Mouse (Mus musculus) bone marrow, adult 2 months (tissue): ENCODE results near the gene Ankrd36. TPM values are rescaled to one million over a fixed set of nuclear protein-coding genes. Genes with fewer than 3 reads are reported as not detected.

Experiments used
- H3K27ac ChIP-seq: fragments of 200-500 bp; 2 replicates; pipeline ENCODE4 v1.5.1; 2012; ENCODE audit warnings: low read depth, mild to moderate bottlenecking, control low read depth, inconsistent platforms, low read length; ENCODE audit not compliant: control insufficient read depth, poor library complexity, insufficient read depth
- H3K4me1 ChIP-seq: fragments of 200-500 bp; 2 replicates; pipeline ENCODE4 v1.6.1; 2011; ENCODE audit warnings: low read length; ENCODE audit not compliant: control insufficient read depth, insufficient read depth
- H3K4me3 ChIP-seq: fragments of 200-500 bp; replicated peaks from 2 replicates; pipeline ENCODE3; 2011; ENCODE audit warnings: mild to moderate bottlenecking, low read depth, low read length, control low read depth; ENCODE audit not compliant: control insufficient read depth
- CTCF ChIP-seq: fragments of 200-500 bp; IDR thresholded peaks from 2 replicates; pipeline ENCODE4 v1.5.1; 2011; ENCODE audit warnings: low read length, control low read depth; ENCODE audit not compliant: control insufficient read depth, insufficient read depth
- POLR2A ChIP-seq: fragments of 200-500 bp; IDR thresholded peaks from 2 replicates; pipeline ENCODE4 v1.6.1; 2011; ENCODE audit warnings: low read depth, mild to moderate bottlenecking, control low read depth, low read length, borderline replicate concordance; ENCODE audit not compliant: control insufficient read depth
- WGBS: fragments of 180-500 bp; shearing (Covaris S2); methylation state at CpG from one replicate; pipeline ENCODE4 v1.1.7; 2018; 5-methylcytosine and 5-hydroxymethylcytosine counted together
- polyA plus RNA-seq: library from polyadenylated mRNA; stranded (reverse); fragments of >200 nt; gene quantifications from 2 replicates; pipeline ENCODE4 v1.2.4, GENCODE M21; 2011; ENCODE audit warnings: low replicate concordance; ENCODE audit not compliant: missing spikeins, insufficient read depth, insufficient read length

Ankrd36 gene
- polyA plus RNA-seq, 1 experiment, result not detected

GRCm38 (mm10) chr11:5715630-5716105, 146.2 kb downstream of the Ankrd36 start, which contains the start of gene Mrps24:
Mrps24 (minus strand) TSS chr11:5715680.
- TF ChIP-seq CTCF (no peak), POLR2A (no peak)
- WGBS, result 94% methylated on average over 14 of the region's 14 CpGs
- H3K4me3 ChIP-seq, result no peak within 1 kb of the TSS
- no peaks in the 10 kb centered on the region for H3K4me1 ChIP-seq
- no peak within 1 kb of the TSS for H3K27ac ChIP-seq

DNA sequence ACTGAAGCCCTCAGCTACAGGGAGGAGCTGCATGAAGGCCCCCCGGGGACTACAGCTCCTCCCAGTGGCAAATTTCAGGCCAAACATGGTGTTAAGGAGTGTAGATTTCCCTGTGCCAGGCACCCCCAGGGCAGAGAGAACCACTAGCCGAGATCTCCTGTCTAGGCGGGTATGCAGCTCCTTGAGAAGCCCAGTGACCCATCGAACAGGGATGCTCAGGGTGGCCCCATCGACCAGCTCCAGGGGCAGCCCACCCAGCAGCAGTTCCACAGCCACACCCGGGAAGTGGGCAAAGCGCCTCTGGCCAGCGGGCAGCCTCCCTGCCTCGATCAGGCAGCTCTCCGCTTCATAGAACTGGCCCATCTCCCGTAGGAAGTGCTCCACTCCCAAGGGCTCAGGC, 146.8 kb downstream of the Ankrd36 start:
- H3K4me3 ChIP-seq, result no peak overlapping the region
- 91% methylated on average over 11 of the region's 11 CpGs for WGBS
- no peak overlapping the region for H3K27ac ChIP-seq
- no peaks in the 10 kb centered on the region for H3K4me1 ChIP-seq
- TF ChIP-seq CTCF, result no peak
- no peak for TF ChIP-seq POLR2A

GRCm38 (mm10) chr11:5716938-5717705, 147.6 kb downstream of the Ankrd36 start:
- TF ChIP-seq CTCF (no peak), POLR2A (no peak)
- Histone ChIP-seq H3K4me1 (no peaks in the 10 kb centered on the region), H3K27ac (no peak overlapping the region), H3K4me3 (no peak overlapping the region)
- 93% methylated on average over 34 of the region's 34 CpGs for WGBS

DNA sequence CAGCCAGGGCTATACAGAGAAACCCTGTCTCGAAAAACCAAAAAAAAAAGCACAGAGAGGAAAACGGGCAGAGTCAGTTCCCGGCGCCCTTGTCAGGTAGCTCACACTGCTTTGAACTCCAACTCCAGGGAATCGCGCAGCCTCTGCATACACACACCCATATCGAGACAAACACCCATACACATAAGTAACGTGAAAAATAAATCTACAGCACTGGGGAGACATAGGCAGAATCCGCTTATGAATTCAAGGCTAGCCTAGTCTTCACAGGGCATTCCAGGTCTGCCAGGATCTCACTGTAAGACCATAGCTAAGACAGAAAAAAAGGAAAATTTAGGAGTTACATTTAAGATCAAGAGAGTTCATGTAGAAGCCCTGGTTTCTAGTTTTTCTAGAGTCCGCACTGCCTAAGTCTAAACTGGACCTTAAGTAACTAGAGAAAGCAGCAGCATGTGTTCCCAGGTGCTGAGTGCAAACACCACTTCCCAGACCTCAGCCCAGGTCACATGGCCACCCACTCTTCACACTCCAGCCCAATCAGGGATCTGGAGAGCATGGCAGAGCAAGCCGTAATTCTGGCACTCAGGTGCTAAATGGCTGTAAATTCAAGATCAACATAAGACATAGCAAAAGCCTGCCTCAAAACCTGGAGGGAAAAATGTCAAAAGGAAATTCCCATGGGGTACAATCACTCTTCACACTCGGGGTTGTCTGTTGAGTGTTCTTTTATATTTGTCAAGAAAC, 149.3 kb downstream of the Ankrd36 start:
- 93% methylated on average over 12 of the region's 12 CpGs for WGBS
- TF ChIP-seq CTCF (no peak), POLR2A (no peak)

GRCm38 (mm10) chr11:5729582-5729981, 160.1 kb downstream of the Ankrd36 start:
- H3K27ac ChIP-seq, result no peak overlapping the region
- no peak overlapping the region for H3K4me3 ChIP-seq
- WGBS, result 70% methylated on average over 9 of the region's 9 CpGs
- TF ChIP-seq POLR2A (no peak), CTCF (no peak)
- no peaks in the 10 kb centered on the region for H3K4me1 ChIP-seq

More for the DNA sequence above, 149.3 kb downstream of the Ankrd36 start:
- Histone ChIP-seq H3K27ac (no peak overlapping the region), H3K4me3 (no peak overlapping the region), H3K4me1 (no peaks in the 10 kb centered on the region)

DNA sequence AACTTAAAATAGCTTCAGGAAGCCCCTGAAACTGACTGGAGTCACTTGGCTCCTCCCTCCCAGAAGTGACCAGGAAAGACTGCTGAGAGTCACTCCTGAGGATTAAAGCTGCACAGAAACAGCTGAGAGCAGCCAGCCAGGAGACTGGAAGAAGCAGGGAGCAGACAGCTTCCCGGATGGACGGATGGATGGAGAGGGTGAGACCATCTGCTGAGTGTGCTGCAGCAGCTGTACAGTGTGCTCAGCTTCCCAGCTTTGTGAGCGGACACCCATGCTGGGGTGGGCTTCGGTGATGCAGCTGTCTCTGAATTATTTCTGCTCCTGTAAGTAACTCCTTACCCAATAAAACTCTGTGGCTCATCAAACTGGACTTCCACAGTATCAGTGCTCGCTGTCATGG, 162.9 kb downstream of the Ankrd36 start:
- WGBS, result 88% methylated on average over 5 of the region's 5 CpGs
- Histone ChIP-seq H3K4me1 (no peaks in the 10 kb centered on the region), H3K27ac (no peak overlapping the region), H3K4me3 (no peak overlapping the region)
- TF ChIP-seq POLR2A (no peak), CTCF (no peak)

GRCm38 (mm10) chr11:5734323-5734722, 164.8 kb downstream of the Ankrd36 start:
- WGBS, result 84% methylated on average over 4 of the region's 4 CpGs
- H3K4me1 ChIP-seq, result no peaks in the 10 kb centered on the region
- H3K4me3 ChIP-seq, result no peak overlapping the region
- TF ChIP-seq CTCF, result no peak
- TF ChIP-seq POLR2A, result no peak
- H3K27ac ChIP-seq, result no peak overlapping the region

DNA sequence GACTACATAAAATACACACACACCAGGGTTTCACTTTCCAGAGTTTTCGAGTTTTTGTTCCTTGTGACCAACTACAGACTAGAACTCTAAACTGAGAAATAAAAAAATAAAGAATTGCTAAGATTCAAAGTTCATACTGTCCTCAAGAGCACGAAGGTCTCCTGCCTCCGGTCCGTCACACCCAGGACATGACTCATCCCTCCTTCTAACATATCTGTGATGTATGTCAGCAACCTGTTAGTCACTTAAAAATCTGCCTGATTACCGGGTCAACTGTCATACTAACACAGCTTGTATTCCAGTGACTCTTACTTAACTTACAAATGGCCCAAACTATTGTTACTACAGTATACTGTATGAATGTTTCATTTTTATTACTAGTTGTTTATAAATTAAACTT, 167.7 kb downstream of the Ankrd36 start:
- Histone ChIP-seq H3K4me3 (no peak overlapping the region), H3K4me1 (no peaks in the 10 kb centered on the region), H3K27ac (no peak overlapping the region)
- 69% methylated on average over 5 of the region's 5 CpGs for WGBS
- no peak for TF ChIP-seq CTCF
- no peak for TF ChIP-seq POLR2A

Other genes starting within 250 kb of the Ankrd36 start
- gene Znrf3, start 124.8 kb upstream of the Ankrd36 start, polyA plus RNA-seq, result 0.63 and 2.0 TPM in 2 replicates
- gene Xbp1, start 49.0 kb upstream of the Ankrd36 start, polyA plus RNA-seq, result 24.1 and 52.1 TPM in 2 replicates
- 4.9 and 9.5 TPM in 2 replicates for gene Ccdc117, start 27.5 kb upstream of the Ankrd36 start, polyA plus RNA-seq
- 28.2 and 49.7 TPM in 2 replicates for gene Mrps24, start 146.0 kb downstream of the Ankrd36 start, polyA plus RNA-seq
- gene Urgcp, start 192.7 kb downstream of the Ankrd36 start, polyA plus RNA-seq, result 4.8 and 6.3 TPM in 2 replicates
- gene Dbnl, start 218.8 kb downstream of the Ankrd36 start, polyA plus RNA-seq, result 48.8 and 72.4 TPM in 2 replicates
- 3.9 and 8.6 TPM in 2 replicates for gene Pgam2, start 234.0 kb downstream of the Ankrd36 start, polyA plus RNA-seq